Mouse (Mus musculus): Measurements from ENCODE around the gene Htr2b. TPM values are rescaled to one million over a fixed set of nuclear protein-coding genes. Genes with fewer than 3 reads are reported as not detected.

Htr2b gene
- polyA plus RNA-seq, 1 experiment from 2014 or later, result 3.1 TPM

DNA sequence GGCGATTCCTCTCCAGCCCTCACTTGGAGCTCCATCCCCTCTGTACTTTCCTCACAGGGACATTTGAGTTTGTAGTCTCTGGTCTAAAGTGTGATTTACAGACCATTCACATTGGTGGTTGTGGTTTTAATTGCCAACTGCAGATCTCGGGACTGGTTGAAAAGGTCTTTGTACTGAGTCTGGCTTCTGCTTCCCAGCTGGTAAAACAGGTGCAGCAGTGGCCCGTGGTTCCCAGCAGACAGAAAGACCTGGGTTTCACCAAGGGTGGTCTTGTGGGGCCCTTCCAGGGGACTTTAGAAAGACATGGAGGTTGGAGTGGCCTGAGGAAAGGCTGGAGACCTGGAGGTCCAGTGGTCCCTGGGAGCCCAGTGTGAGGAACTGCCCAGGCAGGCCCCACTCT is 56.8 kb downstream of the Htr2b start:
- ATAC-seq (ENCODE audit: low FRiP score, low TSS enrichment), result no peak
- no peaks in the 10 kb centered on the region for H3K27me3 ChIP-seq (ENCODE audit: control insufficient read depth, insufficient read depth, low read length)
- TF ChIP-seq EP300 (optimal IDR thresholded peaks at IDR 0.05) (no peak), CTCF (IDR thresholded peaks at IDR 0.05; ENCODE audit: low read depth) (no peak)
- no peak overlapping the region for H3K4me2 ChIP-seq (replicated peaks; ENCODE audit: low read depth)
- no peaks in the 10 kb centered on the region for H3K4me1 ChIP-seq (replicated peaks; ENCODE audit: control insufficient read depth, insufficient read depth)
- H3K9me3 ChIP-seq (ENCODE audit: control insufficient read depth, low read length), result no peaks in the 10 kb centered on the region
- peak overlapping the region; percentile 58 for H3K27ac ChIP-seq (replicated peaks)
- DNase-seq (ENCODE audit: low spot score), result no peak
- no peak overlapping the region for H3K9ac ChIP-seq (ENCODE audit: low read length)
- 52% methylated on average over 3 of the region's 3 CpGs for WGBS
- H3K36me3 ChIP-seq (ENCODE audit: control insufficient read depth, insufficient read depth, low read length), result no peaks in the 10 kb centered on the region
- H3K4me3 ChIP-seq (ENCODE audit: low read depth, low read length), result no peak overlapping the region

DNA sequence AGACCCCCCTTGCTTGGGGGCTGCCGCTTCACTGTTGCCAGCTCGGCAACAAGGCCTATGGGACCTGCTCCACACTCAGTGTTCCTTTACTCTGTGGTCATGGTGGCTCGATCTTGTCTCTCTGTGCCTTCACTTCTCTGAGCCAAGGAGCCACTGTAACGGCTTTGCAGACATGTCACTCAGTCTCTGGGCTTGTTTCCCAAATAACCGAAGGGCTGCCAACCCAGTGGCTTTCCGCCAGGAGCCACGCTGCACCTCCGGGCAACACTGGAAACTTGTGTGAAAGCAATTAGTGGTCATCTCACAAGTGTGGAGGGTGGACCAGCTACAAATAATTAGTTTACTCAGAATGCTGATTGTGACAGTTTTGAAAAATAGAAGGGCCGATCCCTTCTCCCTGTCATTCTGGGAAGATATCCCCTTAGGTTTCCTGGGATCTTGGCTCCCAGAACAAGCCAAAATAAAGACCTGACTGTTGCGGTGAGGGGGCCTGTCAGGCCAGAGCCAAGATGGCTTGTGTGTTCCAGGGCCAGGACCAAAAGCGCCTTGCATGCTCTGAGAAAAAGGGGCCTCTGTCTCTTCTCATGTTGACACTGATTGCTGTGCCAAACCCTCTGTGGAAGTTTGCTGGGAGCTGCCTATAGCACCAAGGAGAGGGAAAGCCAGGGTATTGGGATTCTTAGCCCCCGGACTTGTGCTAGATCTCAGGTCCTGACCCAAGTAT is 58.4 kb downstream of the Htr2b start:
- H3K4me3 ChIP-seq (ENCODE audit: low read depth, low read length), result no peak overlapping the region
- no peak overlapping the region for H3K27ac ChIP-seq (replicated peaks)
- no peaks in the 10 kb centered on the region for H3K27me3 ChIP-seq (ENCODE audit: control insufficient read depth, insufficient read depth, low read length)
- no peaks in the 10 kb centered on the region for H3K9me3 ChIP-seq (ENCODE audit: control insufficient read depth, low read length)
- H3K9ac ChIP-seq (ENCODE audit: low read length), result no peak overlapping the region
- no peak for DNase-seq (ENCODE audit: low spot score)
- TF ChIP-seq CTCF (IDR thresholded peaks at IDR 0.05; ENCODE audit: low read depth) (no peak), EP300 (optimal IDR thresholded peaks at IDR 0.05) (no peak)
- no peaks in the 10 kb centered on the region for H3K4me1 ChIP-seq (replicated peaks; ENCODE audit: control insufficient read depth, insufficient read depth)
- H3K4me2 ChIP-seq (replicated peaks; ENCODE audit: low read depth), result no peak overlapping the region
- H3K36me3 ChIP-seq (ENCODE audit: control insufficient read depth, insufficient read depth, low read length), result no peaks in the 10 kb centered on the region
- ATAC-seq (ENCODE audit: low FRiP score, low TSS enrichment), result no peak
- 69% methylated on average over 12 of the region's 12 CpGs for WGBS

Other genes with a start within 250 kb of the Htr2b start
- 134 and 147 TPM in 2 replicates for gene Itm2c, start 217.7 kb downstream of the Htr2b start, polyA plus RNA-seq (2015; fragmentation: Nextera tagmentation; extraction: Ambion mirVana)
- 0.16 and 0.18 TPM in 2 replicates for gene 4933407L21Rik, start 183.5 kb downstream of the Htr2b start, polyA plus RNA-seq (2015; fragmentation: Nextera tagmentation; extraction: Ambion mirVana)
- 0.08 and 0.16 TPM in 2 replicates for gene Gpr55, start 151.0 kb downstream of the Htr2b start, polyA plus RNA-seq (2015; fragmentation: Nextera tagmentation; extraction: Ambion mirVana)
- gene Spata3, start 95.2 kb downstream of the Htr2b start, polyA plus RNA-seq (2015; fragmentation: Nextera tagmentation; extraction: Ambion mirVana), result not detected in 2 replicates
- gene 2810459M11Rik, start 66.1 kb downstream of the Htr2b start, polyA plus RNA-seq (2015; fragmentation: Nextera tagmentation; extraction: Ambion mirVana), result 8.0 and 9.1 TPM in 2 replicates
- 86.8 and 90.7 TPM in 2 replicates for gene Psmd1, start 47.6 kb downstream of the Htr2b start, polyA plus RNA-seq (2015; fragmentation: Nextera tagmentation; extraction: Ambion mirVana)
- gene Gm21972, start 21.7 kb upstream of the Htr2b start, polyA plus RNA-seq (2015; fragmentation: Nextera tagmentation; extraction: Ambion mirVana), result 0.31 TPM in 1 of 2 replicates, not detected in the other
- 7.3 and 7.9 TPM in 2 replicates for gene Armc9, start 42.8 kb upstream of the Htr2b start, polyA plus RNA-seq (2015; fragmentation: Nextera tagmentation; extraction: Ambion mirVana)
- 9.3 and 10.9 TPM in 2 replicates for gene B3gnt7, start 190.9 kb upstream of the Htr2b start, polyA plus RNA-seq (2015; fragmentation: Nextera tagmentation; extraction: Ambion mirVana)
- 198 and 202 TPM in 2 replicates for gene Ncl, start 247.4 kb upstream of the Htr2b start, polyA plus RNA-seq (2015; fragmentation: Nextera tagmentation; extraction: Ambion mirVana)